Mouse (Mus musculus): Measurements from ENCODE around the gene Atm.

The Atm gene

GRCm38 (mm10) chr9:53408548-53408947 is 128.0 kb downstream of the Atm start:
- no peak for DNase-seq

GRCm38 (mm10) chr9:53404753-53405722 is 131.5 kb downstream of the Atm start:
- DNase-seq, result peak; percentile 83 to 87

- no peak for DNase-seq
These were observed 132.3 kb downstream of the Atm start for GRCm38 (mm10) chr9:53404050-53404752.

- peak in 1 of 2 experiments; percentile 20 for DNase-seq
These were observed 133.5 kb downstream of the Atm start for GRCm38 (mm10) chr9:53402991-53403390.

GRCm38 (mm10) chr9:53402291-53402711 is 134.2 kb downstream of the Atm start, which contains the start of gene 4930550C14Rik:
TSS of gene 4930550C14Rik (plus strand) at chr9:53402325.
- DNase-seq, result peak; percentile 68 to 81

GRCm38 (mm10) chr9:53401146-53401545 is 135.4 kb downstream of the Atm start:
- peak; percentile 26 to 64 for DNase-seq

GRCm38 (mm10) chr9:53400696-53401095 is 135.8 kb downstream of the Atm start:
- no peak for DNase-seq

- DNase-seq, result no peak
These were observed 137.0 kb downstream of the Atm start for GRCm38 (mm10) chr9:53399537-53399936.

- DNase-seq, result peak; percentile 66 to 83
These were observed 138.2 kb downstream of the Atm start for GRCm38 (mm10) chr9:53398388-53398700.

- no peak for DNase-seq
These were observed 138.7 kb downstream of the Atm start for GRCm38 (mm10) chr9:53397685-53398387.

- peak in 1 of 2 experiments; percentile 50 for DNase-seq
These were observed 146.4 kb downstream of the Atm start for GRCm38 (mm10) chr9:53390136-53390535.
